Mouse (Mus musculus) forebrain, embryonic 11.5 days (tissue): Measurements from ENCODE around the gene Tnrc18. TPM values are rescaled to one million over a fixed set of nuclear protein-coding genes. Genes with fewer than 3 reads are reported as not detected.
A peak's percentile ranks its signal among the peaks of the same experiment; 100 is the strongest.

Source experiments
- ATAC-seq: fragments of 200-750 bp; cut with Nextera tagmentation; replicated peaks from 2 replicates; pipeline ENCODE4 v1.8.0; 2017; ENCODE audit warnings: moderate TSS enrichment; ENCODE audit not compliant: low FRiP score
- DNase-seq: peaks from one replicate; pipeline ENCODE4 v3.0.0-alpha.2; 2017; ENCODE audit warnings: low spot score
- H3K27ac ChIP-seq: fragments of 300-500 bp; sonication (generic); 2 replicates; pipeline ENCODE4 v1.5.1; 2014; ENCODE audit warnings: low read depth, low read length
- H3K27me3 ChIP-seq: fragments of 300-500 bp; sonication (generic); 2 replicates; pipeline ENCODE4 v1.6.1; 2014; ENCODE audit warnings: mild to moderate bottlenecking, low read length, mixed read lengths; ENCODE audit not compliant: control insufficient read depth, insufficient read depth
- H3K36me3 ChIP-seq: fragments of 300-500 bp; sonication (generic); 2 replicates; pipeline ENCODE4 v1.6.1; 2014; ENCODE audit warnings: mild to moderate bottlenecking, low read length, moderate library complexity, mixed read lengths; ENCODE audit not compliant: control insufficient read depth, insufficient read depth
- H3K4me1 ChIP-seq: fragments of 300-500 bp; sonication (generic); replicated peaks from 2 replicates; pipeline ENCODE4 v1.6.1; 2014; ENCODE audit warnings: low read length, mixed read lengths; ENCODE audit not compliant: control insufficient read depth, insufficient read depth
- H3K4me2 ChIP-seq: fragments of 300-500 bp; sonication (generic); 2 replicates; pipeline ENCODE4 v1.6.1; 2014; ENCODE audit warnings: low read depth, mild to moderate bottlenecking, low read length, moderate library complexity, mixed read lengths; ENCODE audit not compliant: severe bottlenecking
- H3K4me3 ChIP-seq: fragments of 300-500 bp; sonication (generic); 2 replicates; pipeline ENCODE4 v1.5.1; 2014; ENCODE audit warnings: low read depth, low read length
- H3K9ac ChIP-seq: fragments of 300-500 bp; sonication (generic); 2 replicates; pipeline ENCODE4 v1.6.1; 2014; ENCODE audit warnings: low read length
- H3K9me3 ChIP-seq: fragments of 300-500 bp; sonication (generic); 2 replicates; pipeline ENCODE4 v1.6.1; 2016; ENCODE audit warnings: low read length, mixed read lengths; ENCODE audit not compliant: control insufficient read depth
- WGBS: fragments of 180-500 bp; shearing (Covaris S2); extraction: QIAGEN DNeasy Blood & Tissue Kit; methylation state at CpG from one replicate; pipeline ENCODE4 v1.1.7; 2014; 5-methylcytosine and 5-hydroxymethylcytosine counted together
- polyA plus RNA-seq: library from polyadenylated mRNA; unstranded; fragments of >200 nt; fragmentation: Nextera tagmentation; extraction: Ambion mirVana; gene quantifications from 2 replicates; pipeline ENCODE4 v1.2.1, GENCODE M21; 2014

Tnrc18 gene
- polyA plus RNA-seq, 1 experiment from 2014 or later: 55.2 TPM

DNA sequence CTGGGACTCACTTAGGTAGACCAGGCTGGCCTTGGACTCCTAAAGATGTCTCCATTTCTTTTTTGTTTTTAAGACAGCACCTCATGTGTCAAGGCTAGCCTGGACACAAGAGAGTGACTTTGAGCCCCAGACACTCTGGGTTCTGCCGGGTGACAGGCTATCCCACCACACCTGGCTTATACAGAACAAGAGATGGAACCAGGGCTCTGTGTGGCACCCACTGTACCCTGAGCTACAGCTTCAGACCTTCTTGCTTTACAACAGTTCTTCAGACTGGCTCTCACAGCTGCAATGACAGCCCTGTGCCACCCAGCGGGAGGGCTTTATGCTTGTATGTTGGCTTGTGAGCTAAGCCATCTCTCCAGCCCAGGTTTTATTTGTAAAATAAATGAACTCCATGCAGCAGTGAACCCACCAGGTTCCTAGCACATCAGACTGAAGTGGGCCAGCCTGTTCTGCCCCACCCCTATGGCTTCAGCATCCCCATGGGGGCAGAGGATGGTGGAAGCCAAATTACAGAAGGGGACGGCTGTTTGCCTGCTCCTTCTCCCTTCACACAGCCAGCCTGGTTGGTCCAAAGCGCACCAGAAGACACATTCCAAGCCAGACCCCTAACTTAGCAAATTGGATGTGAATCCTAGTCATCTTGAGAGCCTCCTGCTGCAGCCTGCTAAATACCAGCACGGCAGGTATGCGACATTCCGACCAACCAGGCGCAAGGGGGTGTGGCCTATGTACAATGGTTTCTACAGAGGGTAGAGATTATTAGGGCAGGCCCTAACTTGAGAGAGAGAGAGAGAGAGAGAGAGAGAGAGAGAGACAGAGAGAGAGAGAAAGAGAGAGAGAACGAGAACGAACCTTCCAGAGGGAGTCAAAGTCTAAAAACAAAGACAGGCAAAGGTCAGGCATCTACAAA is 48.9 kb downstream of the Tnrc18 start:
- Histone ChIP-seq H3K4me3 (no peak overlapping the region), H3K9ac (no peak overlapping the region), H3K9me3 (no peaks in the 10 kb centered on the region), H3K4me1 (peaks cover 14% of the 10 kb centered on the region; the same call in 1 of the 2 replicates), H3K36me3 (peaks cover 27% of the 10 kb centered on the region), H3K4me2 (no peak overlapping the region), H3K27ac (peak overlapping the region; percentile 57), H3K27me3 (no peaks in the 10 kb centered on the region)
- no peak; the same call in 1 of the 2 replicates for ATAC-seq
- no peak for DNase-seq
- WGBS: 32% methylated on average over 10 of the region's 10 CpGs

GRCm38 (mm10) chr5:142767937-142768336 is 49.5 kb downstream of the Tnrc18 start:
- Histone ChIP-seq H3K27me3 (no peaks in the 10 kb centered on the region), H3K4me2 (no peak overlapping the region), H3K4me1 (peaks cover 14% of the 10 kb centered on the region; the same call in 1 of the 2 replicates), H3K27ac (no peak overlapping the region; the same call in 1 of the 2 replicates), H3K9me3 (no peaks in the 10 kb centered on the region), H3K4me3 (no peak overlapping the region), H3K36me3 (peaks cover 23% of the 10 kb centered on the region), H3K9ac (no peak overlapping the region)
- no peak; the same call in 1 of the 2 replicates for ATAC-seq
- no peak for DNase-seq
- WGBS: 18% methylated on average over 7 of the region's 7 CpGs

- no peak overlapping the region for H3K9ac ChIP-seq
- H3K27ac ChIP-seq: no peak overlapping the region
- H3K36me3 ChIP-seq: peaks cover 28% of the 10 kb centered on the region
- WGBS: 94% methylated on average over 3 of the region's 3 CpGs
- ATAC-seq: no peak
- no peak for DNase-seq
- no peak overlapping the region for H3K4me2 ChIP-seq
- no peaks in the 10 kb centered on the region for H3K9me3 ChIP-seq
- no peaks in the 10 kb centered on the region for H3K27me3 ChIP-seq
- no peak overlapping the region for H3K4me3 ChIP-seq
- H3K4me1 ChIP-seq: peaks cover 14% of the 10 kb centered on the region; the same call in 1 of the 2 replicates
Observed at GRCm38 (mm10) chr5:142766708-142767107, 50.8 kb downstream of the Tnrc18 start.

GRCm38 (mm10) chr5:142764889-142765288 is 52.6 kb downstream of the Tnrc18 start:
- Histone ChIP-seq H3K4me1 (peaks cover 12% of the 10 kb centered on the region; the same call in 1 of the 2 replicates), H3K4me2 (no peak overlapping the region), H3K9me3 (no peaks in the 10 kb centered on the region), H3K4me3 (no peak overlapping the region), H3K36me3 (peaks cover 24% of the 10 kb centered on the region), H3K27me3 (no peaks in the 10 kb centered on the region), H3K9ac (no peak overlapping the region), H3K27ac (no peak overlapping the region)
- WGBS: 75% methylated on average over 15 of the region's 15 CpGs
- no peak for ATAC-seq
- DNase-seq: no peak

- Histone ChIP-seq H3K4me3 (no peak overlapping the region), H3K4me1 (peaks cover 9% of the 10 kb centered on the region; the same call in 1 of the 2 replicates), H3K36me3 (peaks cover 22% of the 10 kb centered on the region), H3K9me3 (no peaks in the 10 kb centered on the region), H3K27me3 (no peaks in the 10 kb centered on the region), H3K4me2 (no peak overlapping the region), H3K27ac (no peak overlapping the region), H3K9ac (no peak overlapping the region)
- DNase-seq (no peak), ATAC-seq (no peak)
- 44% methylated on average over 11 of the region's 11 CpGs for WGBS
Observed at GRCm38 (mm10) chr5:142764306-142764705, 53.2 kb downstream of the Tnrc18 start.

- Histone ChIP-seq H3K9me3 (no peaks in the 10 kb centered on the region), H3K27me3 (no peaks in the 10 kb centered on the region), H3K4me1 (no peaks in the 10 kb centered on the region), H3K27ac (no peak overlapping the region), H3K36me3 (peaks cover 22% of the 10 kb centered on the region), H3K9ac (no peak overlapping the region), H3K4me2 (no peak overlapping the region), H3K4me3 (no peak overlapping the region)
- WGBS: 86% methylated on average over 21 of the region's 21 CpGs
- DNase-seq: no peak
- no peak for ATAC-seq
Observed at GRCm38 (mm10) chr5:142762082-142762807, 55.2 kb downstream of the Tnrc18 start.

DNA sequence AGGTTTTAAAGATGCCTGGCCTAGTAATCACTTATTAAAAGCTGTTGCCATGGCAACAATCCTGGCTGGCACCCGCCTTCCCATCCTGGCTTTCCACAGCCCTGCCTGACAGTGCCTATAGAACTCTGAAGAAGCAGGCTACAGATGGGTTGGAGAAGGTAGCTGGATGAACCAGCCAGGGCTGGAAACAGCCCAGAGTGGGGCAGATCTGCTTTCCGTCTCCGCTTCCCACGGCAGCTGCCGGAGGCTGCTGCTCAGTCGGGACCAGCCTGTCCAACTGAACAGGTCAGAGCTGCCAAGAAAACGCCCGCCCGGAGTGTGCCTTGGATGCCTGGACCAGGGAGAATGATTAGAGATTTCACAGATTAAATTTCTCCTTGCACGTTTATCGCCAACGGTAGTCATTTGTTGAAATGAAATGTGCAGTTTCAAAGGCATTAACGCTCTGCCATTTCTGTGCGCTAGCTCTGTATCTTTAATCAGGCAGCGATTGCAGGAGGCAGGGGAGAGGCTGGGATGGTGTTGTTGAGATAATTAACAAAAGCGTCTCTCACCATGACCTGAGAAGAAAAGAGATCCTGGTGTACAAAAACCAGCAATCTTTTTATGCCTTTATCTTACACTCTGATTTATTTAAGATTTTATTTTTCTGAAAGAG is 56.0 kb downstream of the Tnrc18 start:
- 90% methylated on average over 16 of the region's 16 CpGs for WGBS
- ATAC-seq (no peak), DNase-seq (no peak)
- H3K9me3 ChIP-seq: no peaks in the 10 kb centered on the region
- no peaks in the 10 kb centered on the region for H3K4me1 ChIP-seq
- H3K4me2 ChIP-seq: no peak overlapping the region
- no peak overlapping the region; the same call in 1 of the 2 replicates for H3K27ac ChIP-seq
- no peaks in the 10 kb centered on the region for H3K27me3 ChIP-seq
- no peak overlapping the region for H3K4me3 ChIP-seq
- H3K9ac ChIP-seq: no peak overlapping the region
- peaks cover 22% of the 10 kb centered on the region for H3K36me3 ChIP-seq

DNA sequence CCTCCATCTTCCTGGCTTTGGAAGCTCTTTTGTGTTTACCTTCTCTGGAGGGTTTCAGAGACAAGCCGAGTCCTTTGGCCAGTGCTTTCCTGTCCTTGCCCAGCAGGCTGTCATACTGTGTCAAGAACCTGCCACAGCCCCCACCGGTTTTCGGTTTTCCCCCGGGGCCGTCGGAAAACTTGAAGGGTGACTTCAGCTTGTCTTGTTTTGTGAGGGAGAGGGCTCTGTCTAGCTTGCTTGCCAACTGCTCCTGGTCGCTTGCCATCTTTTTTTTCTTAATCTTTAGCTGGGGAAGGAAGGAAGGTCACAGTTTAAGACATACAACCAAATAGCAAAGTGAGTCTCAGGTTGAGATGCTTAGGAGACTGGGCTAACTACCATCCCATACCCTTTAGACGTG is 57.7 kb downstream of the Tnrc18 start:
- Histone ChIP-seq H3K9ac (no peak overlapping the region), H3K36me3 (peaks cover 16% of the 10 kb centered on the region), H3K27ac (no peak overlapping the region), H3K9me3 (no peaks in the 10 kb centered on the region), H3K4me3 (no peak overlapping the region), H3K4me2 (no peak overlapping the region), H3K27me3 (no peaks in the 10 kb centered on the region), H3K4me1 (no peaks in the 10 kb centered on the region)
- no peak for ATAC-seq
- DNase-seq: no peak
- 92% methylated on average over 8 of the region's 8 CpGs for WGBS
